Mouse (Mus musculus) right cerebral cortex, adult 2 months (tissue): Measurements from ENCODE around the gene Tagln.

Experiments used
- DNase-seq, 2 experiments: peaks; one replicate each; pipeline ENCODE4 v3.0.0; 2021 to 2022; ENCODE audit warnings: low spot score in 2 of 2

The Tagln gene

GRCm38 (mm10) chr9:45935628-45936210, at the start of gene Tagln:
Tagln (minus strand) TSS chr9:45936058.
- no peak for DNase-seq

- DNase-seq = peak; percentile 42 to 46
Observed at GRCm38 (mm10) chr9:45985229-45985567, 49.3 kb upstream of the Tagln start.

- peak; percentile 88 to 91 for DNase-seq
Observed at GRCm38 (mm10) chr9:45984409-45985228, 48.8 kb upstream of the Tagln start.

- DNase-seq = peak in 1 of 2 experiments; percentile 35
Observed at GRCm38 (mm10) chr9:45983676-45984408, 48.0 kb upstream of the Tagln start.

DNA sequence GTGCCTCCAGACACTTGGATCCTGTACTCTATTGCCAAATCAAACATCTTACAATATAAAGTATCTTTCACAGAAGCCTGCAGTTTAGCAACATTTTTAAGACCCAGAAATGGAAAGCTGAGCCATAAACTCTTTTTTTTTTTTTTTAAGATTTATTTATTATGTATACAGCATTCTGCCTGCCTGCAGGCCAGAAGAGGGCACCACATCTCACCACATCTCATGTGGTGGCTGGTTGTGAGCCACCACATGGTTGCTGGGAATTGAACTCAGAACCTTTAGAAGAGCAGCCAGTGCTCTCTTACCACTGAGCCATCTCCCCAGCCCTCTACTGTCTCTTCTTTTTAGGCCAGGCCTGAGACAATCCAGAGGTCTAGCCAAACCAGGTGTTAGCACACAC, 45.5 kb upstream of the Tagln start:
- no peak for DNase-seq

DNA sequence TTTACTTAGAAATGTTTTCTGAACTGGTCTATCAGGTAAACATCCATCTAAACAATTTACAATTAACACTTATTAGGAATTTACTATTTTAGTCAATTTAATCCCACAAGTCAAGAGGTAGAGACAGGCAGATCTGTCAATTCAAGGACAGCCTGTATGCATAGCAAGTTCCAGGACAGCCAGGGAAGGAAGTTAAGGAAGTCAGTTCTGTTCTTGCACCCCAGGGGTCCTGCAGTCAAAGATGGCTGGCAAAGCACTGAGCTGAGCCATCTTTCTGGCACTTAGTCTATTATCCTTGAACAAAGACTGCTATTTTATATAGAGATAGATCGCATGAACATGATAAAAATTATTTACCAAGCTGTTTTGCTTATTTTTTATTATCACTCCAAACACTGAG, 44.8 kb upstream of the Tagln start:
- no peak for DNase-seq

DNA sequence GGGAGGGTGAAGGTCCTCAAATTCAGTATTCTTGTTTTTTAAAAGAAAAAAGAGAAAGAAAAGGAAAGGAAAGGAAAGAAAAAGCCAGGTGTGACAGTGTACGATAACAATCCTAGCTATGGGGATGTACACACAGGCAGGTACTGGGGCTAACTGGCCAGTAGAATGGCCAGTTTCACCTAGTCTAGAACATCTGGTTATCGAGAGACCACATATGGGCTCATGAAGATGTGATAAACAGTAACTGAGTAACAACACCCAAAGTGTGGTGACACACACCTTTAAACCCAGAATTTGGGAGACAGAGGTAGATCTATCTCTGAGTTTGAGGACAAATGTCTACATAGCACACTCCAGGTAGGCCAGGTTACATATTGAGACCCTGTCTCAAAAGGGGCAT, 43.9 kb upstream of the Tagln start:
- no peak for DNase-seq

- DNase-seq = no peak
Observed at GRCm38 (mm10) chr9:45976884-45977283, 41.0 kb upstream of the Tagln start.

DNA sequence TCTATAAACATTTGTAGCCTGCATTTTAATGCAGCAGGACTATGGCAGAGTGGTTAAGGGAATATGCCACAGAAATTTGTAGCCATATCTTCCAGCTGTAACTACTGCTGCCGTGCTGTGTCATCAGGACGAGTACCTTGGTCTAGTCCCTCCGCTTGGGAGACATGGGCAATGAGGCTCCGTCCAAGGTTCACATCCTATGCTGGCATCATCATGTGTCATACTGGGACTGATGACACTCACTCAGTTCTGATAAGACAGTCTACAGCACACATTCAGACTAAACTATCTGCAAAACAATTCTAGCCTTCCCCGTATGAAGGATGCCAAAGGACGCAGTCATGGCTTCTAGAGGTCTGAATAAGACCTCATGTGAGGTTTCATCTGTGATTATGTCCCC, 27.7 kb upstream of the Tagln start:
- DNase-seq = no peak

DNA sequence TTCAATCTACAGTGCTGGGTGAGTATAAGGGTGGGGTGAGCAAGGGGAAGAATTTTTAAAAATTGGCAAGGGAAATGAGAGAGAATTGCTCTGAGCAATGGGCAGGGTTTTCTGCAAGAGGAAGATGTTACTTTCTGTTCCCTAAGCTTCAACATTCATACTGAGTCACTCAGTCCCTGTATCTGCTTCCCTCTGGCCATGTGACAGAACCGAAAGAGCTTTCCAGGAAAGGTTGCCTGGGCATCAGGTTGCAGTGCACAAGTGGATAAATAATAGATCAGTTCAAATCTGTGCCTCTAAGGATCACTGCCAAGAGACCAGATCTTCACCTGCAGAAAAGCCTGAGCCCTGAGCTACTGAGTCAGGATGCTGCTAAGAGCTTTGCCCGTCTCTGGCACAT, 26.0 kb upstream of the Tagln start:
- no peak for DNase-seq

GRCm38 (mm10) chr9:45959661-45960060, 23.8 kb upstream of the Tagln start:
- DNase-seq = no peak

DNA sequence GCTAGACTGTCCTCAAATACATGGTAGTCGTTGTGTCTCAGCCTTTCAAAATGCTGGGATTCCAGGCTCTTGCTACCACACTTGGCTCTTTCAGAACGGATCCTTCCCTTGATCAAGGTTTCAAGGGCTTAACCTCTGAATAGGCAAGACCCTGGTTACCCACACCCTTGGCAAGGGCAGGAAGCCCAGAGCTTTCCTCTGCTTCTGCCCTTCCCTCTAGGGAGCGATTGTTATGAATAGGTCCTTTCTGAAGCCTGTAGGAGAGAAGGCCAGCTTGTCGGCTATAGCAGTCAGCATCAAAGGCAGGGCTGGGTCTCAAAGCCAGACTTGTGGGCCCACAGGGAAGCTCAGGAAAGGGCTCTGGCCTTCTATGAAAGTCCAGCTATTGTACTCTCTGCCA, 23.0 kb upstream of the Tagln start:
- no peak for DNase-seq

DNA sequence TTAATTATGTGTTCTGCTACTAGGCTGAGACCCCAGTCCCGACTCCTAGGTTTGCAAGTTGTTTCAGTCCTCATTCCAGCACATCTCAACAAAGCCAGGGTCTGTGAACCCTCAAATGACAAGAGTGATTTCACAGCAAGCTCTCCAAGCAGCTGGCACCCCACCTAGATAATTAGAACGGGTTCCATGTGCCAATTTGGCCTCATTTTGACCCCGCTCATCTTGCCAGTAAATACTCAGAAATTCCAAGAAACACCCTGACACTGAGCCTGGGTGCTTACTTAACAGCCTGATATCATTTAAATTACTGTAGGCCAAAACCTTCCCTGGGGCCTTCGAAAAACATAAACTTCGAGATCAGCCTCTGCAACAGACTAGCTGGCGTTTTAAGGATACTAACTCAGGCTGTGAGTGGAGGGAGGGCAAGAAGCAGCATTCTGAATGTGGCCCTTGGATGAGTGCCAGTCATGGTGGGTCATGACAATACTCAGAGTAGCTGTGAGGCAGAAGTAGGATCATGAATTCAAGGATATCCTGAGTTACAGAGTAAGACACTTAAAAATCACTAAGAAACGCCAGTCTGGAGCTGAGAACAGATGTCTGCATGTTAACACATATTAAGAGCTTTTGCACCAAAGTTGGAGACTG, 22.3 kb upstream of the Tagln start:
- no peak for DNase-seq

DNA sequence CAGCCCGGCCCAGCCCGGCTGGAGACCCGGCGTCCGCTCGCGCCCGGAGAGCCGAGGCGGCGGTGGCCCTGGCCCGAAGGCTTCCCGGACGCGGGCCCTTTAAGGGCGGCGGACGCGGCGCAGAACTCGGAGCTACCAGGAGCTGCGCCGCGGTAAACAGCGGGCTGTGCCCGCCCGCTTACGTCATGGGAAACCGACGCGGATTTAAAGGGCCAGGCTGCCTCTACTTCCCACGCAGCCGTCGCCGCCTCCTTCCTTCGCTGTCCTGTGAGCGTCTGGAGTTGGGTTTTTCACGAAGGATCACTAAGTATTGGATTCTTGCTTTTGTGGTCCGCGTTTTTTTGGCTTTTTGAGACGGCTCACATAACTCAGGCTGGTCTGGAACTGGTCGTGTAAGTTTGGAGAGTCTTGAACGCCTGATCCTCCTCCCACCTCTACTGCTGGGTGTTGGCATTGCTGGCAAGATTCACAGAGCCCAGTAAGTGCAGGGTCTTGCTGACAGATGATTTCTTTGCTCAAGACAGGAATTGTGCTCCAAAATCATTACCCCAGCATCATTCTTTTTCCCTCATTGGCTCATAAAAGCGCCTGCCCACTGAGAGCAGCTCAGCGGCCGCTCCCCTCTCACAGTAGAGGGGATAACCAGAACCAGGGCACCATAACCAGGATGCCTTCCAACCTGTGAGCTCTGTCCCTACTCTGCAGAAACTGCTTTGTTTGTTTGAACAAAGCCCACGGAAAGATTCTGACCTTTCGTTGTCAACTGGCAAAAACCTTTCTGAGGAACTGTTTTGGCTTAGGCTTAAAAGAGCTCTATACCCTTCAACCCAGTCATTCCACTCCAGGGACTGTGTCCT, 19.5 kb upstream of the Tagln start, which contains the start of gene Sidt2:
Gene Sidt2 (minus strand): TSS at position 152 of the 857 bp plus-strand sequence.
- peak; percentile 88 to 94 for DNase-seq

DNA sequence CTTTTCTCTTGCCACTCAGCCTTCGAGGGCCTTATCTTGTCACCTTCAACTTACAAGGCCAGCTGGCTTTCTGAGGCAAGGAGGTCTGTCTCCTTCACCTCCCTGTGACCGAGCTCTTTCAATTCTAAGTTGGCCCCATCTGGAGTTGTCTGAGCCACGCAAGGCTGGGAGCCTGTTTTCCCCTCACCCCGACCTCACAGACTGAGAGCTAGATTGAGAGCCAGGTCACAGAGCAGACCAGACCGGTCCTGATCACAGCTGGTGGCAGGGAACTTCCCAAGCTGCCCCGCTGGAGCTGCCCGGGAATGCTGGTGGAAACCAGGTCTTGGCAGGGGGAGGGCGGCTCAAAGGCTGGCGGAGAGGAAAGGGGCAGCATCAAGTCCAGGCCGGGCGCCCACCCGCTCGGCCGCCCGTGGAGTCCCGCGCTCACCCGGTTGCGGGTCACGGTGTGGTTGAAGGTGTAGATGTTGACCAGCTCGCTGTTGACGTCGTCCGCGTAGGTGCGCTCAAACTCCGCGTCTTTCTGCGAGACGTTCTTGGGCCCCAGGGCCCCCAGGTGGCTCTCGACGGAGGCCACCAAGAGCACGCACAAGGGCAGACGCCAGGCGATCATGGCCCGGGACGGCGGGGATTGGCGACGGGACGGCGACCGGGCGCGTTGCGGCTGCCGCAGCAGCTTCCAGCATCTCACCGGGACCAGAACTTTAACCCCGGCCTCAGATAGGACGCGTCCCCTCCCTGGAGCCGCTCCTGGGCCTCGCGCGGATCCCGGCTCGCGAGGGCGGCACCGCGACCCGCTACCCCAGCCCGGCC, 18.6 kb upstream of the Tagln start:
- peak; percentile 50 to 68 for DNase-seq

DNA sequence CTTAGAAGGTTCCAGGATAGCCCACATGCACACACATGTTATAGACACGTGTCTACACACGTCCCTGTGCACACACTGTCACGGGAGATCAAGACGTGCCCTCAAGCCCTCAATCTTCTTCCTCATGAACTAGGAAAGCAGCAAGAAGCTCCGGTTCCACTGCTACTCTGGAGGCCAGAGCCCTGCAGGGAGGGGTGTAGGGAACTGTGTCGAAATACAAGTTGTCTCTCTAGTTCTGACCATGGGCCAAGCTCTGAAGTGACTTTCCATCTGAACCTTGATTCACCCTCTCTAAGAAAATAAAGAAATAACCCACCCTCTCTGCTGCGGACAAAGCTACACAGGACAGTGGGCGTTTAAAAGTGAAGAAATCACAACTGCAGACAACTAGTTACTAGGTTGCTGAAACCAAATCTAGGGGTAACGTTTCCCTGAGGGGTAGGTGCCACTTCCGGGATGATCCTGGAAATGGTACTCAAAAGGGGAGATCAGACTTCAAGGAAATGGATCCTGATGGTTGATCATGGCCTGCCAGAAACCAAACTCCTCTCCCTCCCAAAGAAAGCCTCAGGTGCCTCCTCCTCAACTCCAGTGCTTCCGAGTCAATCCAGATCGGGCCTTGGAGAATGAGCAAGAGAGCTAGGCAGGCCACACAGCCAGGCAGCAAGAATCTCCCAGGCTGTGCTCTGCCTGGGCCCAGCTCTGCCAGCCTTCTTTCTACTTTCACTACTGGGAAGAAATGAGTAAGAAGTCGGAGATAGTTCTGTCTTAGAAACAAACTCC, 17.8 kb upstream of the Tagln start:
- no peak for DNase-seq

- no peak for DNase-seq
Observed at GRCm38 (mm10) chr9:45952890-45953289, 17.0 kb upstream of the Tagln start.

GRCm38 (mm10) chr9:45952057-45952456, 16.2 kb upstream of the Tagln start:
- no peak for DNase-seq

- DNase-seq = no peak
Observed at GRCm38 (mm10) chr9:45946872-45947183, 11.0 kb upstream of the Tagln start.
